In the genomic region with DNA sequence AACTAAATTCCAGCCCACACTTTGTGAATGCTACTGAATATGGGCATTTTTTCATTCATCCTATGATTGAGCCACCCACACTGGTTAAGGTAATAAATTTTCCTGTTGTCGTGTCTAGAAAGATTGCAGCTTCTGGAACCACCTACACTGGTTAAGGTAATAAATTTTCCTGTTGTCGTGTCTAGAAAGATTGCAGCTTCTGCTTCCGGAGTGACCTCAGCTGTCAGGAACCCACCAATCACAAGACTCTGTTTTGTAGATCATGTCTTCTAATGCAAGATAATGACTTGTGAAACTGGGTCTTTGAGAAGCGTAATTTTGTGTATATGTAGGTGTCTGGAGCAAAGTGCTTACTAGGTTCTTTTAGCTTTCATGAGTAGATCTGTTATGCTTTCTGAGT, we compare ENCODE assay signal across 23 mouse cellular contexts. TPM values are rescaled to one million over a fixed set of nuclear protein-coding genes. Genes with fewer than 3 reads are reported as not detected.
A peak's percentile ranks its signal among the peaks of the same experiment; 100 is the strongest.
DNase-seq lines count a peak whose midpoint lies in the region; ATAC-seq lines count a peak whose summit lies in the region.
"Had no signal": no experiment of that assay in that cellular context is flagged by ENCODE, and none has a peak within 500 bp of the region (broad histone marks: within the 10 kb centered on the region; RNA-seq: fewer than 3 reads in every experiment).

No protein-coding gene starts in this region.

- 0 out of 2 replicates have a peak, but pooled peaks have one; percentile 22 for ATAC-seq in common myeloid progenitor, adult 5-6 weeks (replicated peaks; ENCODE audit: low read depth, poor library complexity, severe bottlenecking)
- ATAC-seq in granulocyte monocyte progenitor cell, adult 5-6 weeks (replicated peaks; ENCODE audit: poor library complexity, severe bottlenecking), result peak; percentile 20; the same call in 1 of the 2 replicates
- peak; percentile 85 for ATAC-seq in megakaryocyte, adult 5-6 weeks (ENCODE audit: poor library complexity, severe bottlenecking)
- no peak for ATAC-seq in kidney, embryonic 14.5 days (ENCODE audit: low FRiP score, low TSS enrichment)
- ATAC-seq: activated CD4-positive, CD25-positive, alpha-beta regulatory T cell, adult 4 months; CD4-positive, CD25-positive, alpha-beta regulatory T cell, adult 4 months; Patski had no signal

- no peak overlapping the region for H3K27ac ChIP-seq in kidney, embryonic 14.5 days (ENCODE audit: low read depth, low read length)

- H3K4me3 ChIP-seq in kidney, embryonic 14.5 days (ENCODE audit: low read length), result no peak overlapping the region

- H3K9ac ChIP-seq in kidney, embryonic 14.5 days (ENCODE audit: low read depth, low read length), result no peak overlapping the region

- H3K9me3 ChIP-seq in kidney, embryonic 14.5 days (ENCODE audit: control insufficient read depth, low read length), result peaks cover 3% of the 10 kb centered on the region; the same call in 1 of the 2 replicates

- no peaks in the 10 kb centered on the region for H3K36me3 ChIP-seq in kidney, embryonic 14.5 days (ENCODE audit: control insufficient read depth, insufficient read depth, low read length)
- H3K36me3 ChIP-seq: G1E had no signal

- peak; percentile 11 for DNase-seq in brain, adult 2 months (ENCODE audit: low read depth, low spot score)
- no peak for DNase-seq in lung, postnatal 10 days
- no peak for DNase-seq in kidney, postnatal 25 days
- DNase-seq in layer of hippocampus, adult 9-11 months, result no peak
- DNase-seq: adrenal gland, adult 2 months; adrenal gland, adult 8-10 months; adrenal gland, postnatal 10 days; adrenal gland, postnatal 14 days; adrenal gland, postnatal 25 days; adrenal gland, postnatal 36 days; B cell, adult 2 months; cerebellum, adult 11 months; cerebellum, adult 11-12 months; cerebellum, adult 18-20 months had no signal

- H3K27me3 ChIP-seq in kidney, embryonic 14.5 days (ENCODE audit: control insufficient read depth, insufficient read depth, low read length), result no peaks in the 10 kb centered on the region
- H3K27me3 ChIP-seq: CH12.LX, Patski had no signal

- 58% methylated on average over 4 of the region's 4 CpGs for WGBS in kidney, embryonic 14.5 days

- no peaks in the 10 kb centered on the region for H3K4me1 ChIP-seq in kidney, embryonic 14.5 days (ENCODE audit: control insufficient read depth, insufficient read depth, low read length)

- H3K4me2 ChIP-seq in kidney, embryonic 14.5 days (replicated peaks; ENCODE audit: low read depth, low read length), result no peak overlapping the region

RNA-seq across cellular contexts. Expression of a gene that starts 47.4 kb away (rescaled TPM):
- 20.6 and 27.1 TPM in 2 replicates for total RNA-seq in common myeloid progenitor, adult 5-6 weeks (2017)
- 47.8 and 48.3 TPM in 2 replicates for total RNA-seq in granulocyte monocyte progenitor cell, adult 5-6 weeks (2014; fragmentation: Nextera tagmentation)
- 41.5 and 45.5 TPM in 2 replicates for total RNA-seq in granulocyte monocyte progenitor cell, adult 5-6 weeks (2017)
- total RNA-seq in megakaryocyte, adult 5-6 weeks (2015), result 417 and 430 TPM in 2 replicates
- total RNA-seq in megakaryocyte, adult 5-6 weeks (2017), result 194 and 208 TPM in 2 replicates
- polyA plus RNA-seq in kidney, embryonic 14.5 days (2014; fragmentation: Nextera tagmentation; extraction: Ambion mirVana), result 103 and 118 TPM in 2 replicates
